In genomic region chr2:110981733-110982132, GRCm38 (mm10) we compare ENCODE assay signal across 11 mouse cellular contexts. TPM values are rescaled to one million over a fixed set of nuclear protein-coding genes. Genes with fewer than 3 reads are reported as not detected.
DNase-seq lines count a peak whose midpoint lies in the region; ATAC-seq and TF ChIP-seq lines count a peak whose summit lies in the region.
"Had no signal": no experiment of that assay in that cellular context is flagged by ENCODE, and none has a peak within 500 bp of the region (broad histone marks: within the 10 kb centered on the region; RNA-seq: fewer than 3 reads in every experiment).

No protein-coding gene starts in this region.

- no peak overlapping the region for H3K4me3 ChIP-seq in gastrocnemius, adult 2 months
- H3K4me3 ChIP-seq in hindbrain, embryonic 15.5 days = no peak overlapping the region
- H3K4me3 ChIP-seq: lung, embryonic 15.5 days had no signal

- no peak overlapping the region for H3K27ac ChIP-seq in gastrocnemius, adult 2 months
- H3K27ac ChIP-seq in hindbrain, embryonic 15.5 days (replicated peaks) = no peak overlapping the region
- H3K27ac ChIP-seq: lung, embryonic 15.5 days had no signal

- DNase-seq in gastrocnemius, adult 2 months = no peak
- DNase-seq in gastrocnemius, adult 8-10 months (ENCODE audit: low spot score in 2 of 2) = no peak
- DNase-seq in 3T3-L1 (ENCODE audit: low read depth, low spot score) = peak; percentile 60
- DNase-seq in ZHBTc4 (ENCODE audit: low read depth, low spot score) = peak; percentile 2
- no peak for DNase-seq in spleen, adult 12 weeks (ENCODE audit: low spot score)
- DNase-seq in urinary bladder, postnatal 25 days (ENCODE audit: low spot score) = no peak
- DNase-seq in frontal cortex, postnatal 25 days (ENCODE audit: low spot score in 2 of 2) = no peak
- DNase-seq: gastrocnemius, postnatal 25 days; kidney, postnatal 4 days had no signal

- no peaks in the 10 kb centered on the region for H3K4me1 ChIP-seq in hindbrain, embryonic 15.5 days (replicated peaks)
- H3K4me1 ChIP-seq: lung, embryonic 15.5 days had no signal

- H3K9me3 ChIP-seq in hindbrain, embryonic 15.5 days = no peaks in the 10 kb centered on the region
- H3K9me3 ChIP-seq: lung, embryonic 15.5 days had no signal

- no peaks in the 10 kb centered on the region for H3K27me3 ChIP-seq in hindbrain, embryonic 15.5 days
- H3K27me3 ChIP-seq: lung, embryonic 15.5 days had no signal

- ATAC-seq in hindbrain, embryonic 15.5 days (ENCODE audit: low FRiP score, low read depth) = peak; percentile 59; the same call in 1 of the 2 replicates

- peak; percentile 64 for TF ChIP-seq CTCF in gastrocnemius, adult 2 months (IDR thresholded peaks at IDR 0.05)

- no peaks in the 10 kb centered on the region for H3K36me3 ChIP-seq in hindbrain, embryonic 15.5 days
- H3K36me3 ChIP-seq: lung, embryonic 15.5 days had no signal

- 31% methylated on average over 1 of the region's 1 CpGs for WGBS in hindbrain, embryonic 15.5 days

- no peak overlapping the region for H3K4me2 ChIP-seq in hindbrain, embryonic 15.5 days
- H3K4me2 ChIP-seq: lung, embryonic 15.5 days had no signal

- H3K9ac ChIP-seq in hindbrain, embryonic 15.5 days = no peak overlapping the region
- H3K9ac ChIP-seq: lung, embryonic 15.5 days had no signal

- intact Hi-C loops in gastrocnemius, adult 2 months (cut with DNase I) = loop anchor here (5.0 kb wide), 1 partner anchor 319 kb away; no protein-coding TSS in a partner anchor

RNA-seq across cellular contexts. Expression of gene Ano3, which starts 31.0 kb away (rescaled TPM):
- under 1 TPM in 1 of 2 experiments, not detected in 1; 0.22 TPM for total RNA-seq in gastrocnemius, adult 2 months (2021)
- total RNA-seq in gastrocnemius, adult 8-10 months (2022) = under 1 TPM in 2 of 4 experiments, not detected in 2; 0.08 to 0.10 TPM
- polyA plus RNA-seq in hindbrain, embryonic 15.5 days (2015; fragmentation: Nextera tagmentation; extraction: Ambion mirVana) = 1.00 and 1.1 TPM in 2 replicates

Comparison
In these comparisons a context has a peak if more than half of its experiments do, and no peak if none do; other contexts are left out.
1. DNase-seq: peak in 3T3-L1 (single experiment) and ZHBTc4 (single experiment); none in gastrocnemius, adult 2 months (single experiment), gastrocnemius, adult 8-10 months (0 of 2), spleen, adult 12 weeks (single experiment), urinary bladder, postnatal 25 days (single experiment) and frontal cortex, postnatal 25 days (0 of 2).